Mouse (Mus musculus): ENCODE data around the gene Clcn7. TPM values are rescaled to one million over a fixed set of nuclear protein-coding genes. Genes with fewer than 3 reads are reported as not detected.
"Not testable (repeated sequence)": the region's sequence is repeated elsewhere in the genome, so short reads cannot be mapped to it uniquely, and the experiment has no call there.

Clcn7 gene
- polyA plus RNA-seq, 1 experiment from 2014 or later = 26.5 TPM

DNA sequence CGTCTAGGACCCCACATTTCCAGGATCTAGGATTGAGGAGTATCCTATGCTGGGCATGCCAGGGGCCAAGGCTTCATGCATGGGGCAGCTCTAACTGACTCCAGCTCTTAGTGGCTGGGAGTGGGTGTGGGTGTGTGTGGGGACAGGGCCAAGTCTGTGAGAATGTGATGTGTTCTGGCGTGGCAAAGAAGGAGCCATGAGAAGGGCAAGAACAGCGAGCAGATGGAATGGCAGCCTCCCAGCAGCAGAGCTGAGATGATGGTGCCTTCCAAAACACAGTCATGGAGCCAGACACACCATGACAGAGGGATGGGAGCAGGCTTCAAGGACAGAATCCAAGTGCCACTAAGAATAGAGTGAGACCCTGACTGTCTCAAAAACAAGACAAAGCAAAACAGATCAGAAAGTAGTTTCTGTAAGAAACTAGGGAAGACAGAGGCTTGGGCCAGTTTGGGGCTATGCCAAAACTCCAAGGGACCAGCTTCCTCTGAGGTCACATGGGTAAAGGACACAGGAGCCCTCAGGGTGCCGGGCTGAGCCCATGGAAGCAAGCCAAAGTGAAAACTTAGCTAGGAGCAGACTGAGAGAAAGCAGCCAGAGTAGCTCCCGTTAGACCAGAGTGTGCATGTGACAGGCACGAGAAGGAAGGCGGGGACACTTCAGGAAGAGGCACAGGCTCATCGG lies 21.3 kb upstream of the Clcn7 start:
- Histone ChIP-seq H3K27ac (no peak overlapping the region), H3K27me3 (ENCODE audit: low read depth, poor library complexity, severe bottlenecking) (no peaks in the 10 kb centered on the region), H3K36me3 (peaks cover 75% of the 10 kb centered on the region), H3K9me3 (replicated peaks) (no peaks in the 10 kb centered on the region), H3K4me3 (no peak overlapping the region), H3K4me1 (peaks cover 16% of the 10 kb centered on the region)
- DNase-seq (ENCODE audit: low spot score) = no peak
- 87% methylated on average over 8 of the region's 8 CpGs for whole genome bisulfite sequencing

- no peaks in the 10 kb centered on the region for H3K27me3 ChIP-seq (ENCODE audit: low read depth, poor library complexity, severe bottlenecking)
- H3K36me3 ChIP-seq = peaks cover 69% of the 10 kb centered on the region
Observed at GRCm38 (mm10) chr17:25112423-25112810, 20.8 kb upstream of the Clcn7 start.

DNA sequence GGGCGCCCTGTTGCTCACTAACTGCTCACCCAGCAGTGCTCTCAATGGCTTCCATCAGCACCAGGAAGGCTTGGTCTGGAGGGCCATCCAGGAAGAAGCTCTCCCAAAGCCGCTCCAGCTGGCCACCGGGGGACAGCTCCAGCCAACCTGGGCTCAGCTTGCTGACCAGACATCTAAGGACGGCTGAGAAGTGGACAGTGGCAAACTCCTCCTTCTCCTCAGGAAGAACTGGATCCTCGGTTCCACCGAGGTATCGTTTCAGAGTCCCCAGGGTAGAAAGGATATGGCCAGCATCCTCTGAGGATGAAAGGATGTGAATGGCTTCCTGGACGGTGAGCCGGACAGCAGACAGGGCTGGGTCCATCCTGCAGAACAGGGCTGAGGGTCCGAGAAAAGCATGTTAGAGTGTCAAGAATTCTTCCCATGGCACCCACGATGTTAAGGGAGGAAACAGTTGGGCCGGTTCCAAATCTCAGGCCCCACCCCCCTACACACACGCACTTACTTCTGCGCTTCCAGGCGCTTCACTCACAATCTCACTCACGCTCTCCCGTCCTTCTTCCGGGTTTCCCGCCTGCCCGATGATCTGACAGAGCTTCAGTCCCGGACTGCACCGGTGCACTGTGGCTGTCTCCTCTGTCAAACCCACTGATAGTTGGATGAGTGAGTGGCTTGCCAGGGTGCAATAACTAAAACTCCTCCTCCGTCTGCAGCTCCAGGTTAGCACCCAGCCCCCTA lies 18.1 kb upstream of the Clcn7 start:
- no peaks in the 10 kb centered on the region for H3K27me3 ChIP-seq (ENCODE audit: low read depth, poor library complexity, severe bottlenecking)
- H3K27ac ChIP-seq = peak overlapping the region; percentile 94
- peaks cover 16% of the 10 kb centered on the region for H3K4me1 ChIP-seq
- no peaks in the 10 kb centered on the region for H3K9me3 ChIP-seq (replicated peaks)
- H3K4me3 ChIP-seq = peak overlapping the region; percentile 66
- peaks cover 43% of the 10 kb centered on the region for H3K36me3 ChIP-seq
- 10% methylated on average over 23 of the region's 23 CpGs for WGBS
- peak; percentile 34 for DNase-seq (ENCODE audit: low spot score)

More at GRCm38 (mm10) chr17:25112423-25112810, 20.8 kb upstream of the Clcn7 start:
- Histone ChIP-seq H3K9me3 (replicated peaks) (no peaks in the 10 kb centered on the region), H3K27ac (no peak overlapping the region), H3K4me1 (peaks cover 16% of the 10 kb centered on the region), H3K4me3 (no peak overlapping the region)
- no peak for DNase-seq (ENCODE audit: low spot score)
- WGBS = 89% methylated on average over 3 of the region's 3 CpGs

DNA sequence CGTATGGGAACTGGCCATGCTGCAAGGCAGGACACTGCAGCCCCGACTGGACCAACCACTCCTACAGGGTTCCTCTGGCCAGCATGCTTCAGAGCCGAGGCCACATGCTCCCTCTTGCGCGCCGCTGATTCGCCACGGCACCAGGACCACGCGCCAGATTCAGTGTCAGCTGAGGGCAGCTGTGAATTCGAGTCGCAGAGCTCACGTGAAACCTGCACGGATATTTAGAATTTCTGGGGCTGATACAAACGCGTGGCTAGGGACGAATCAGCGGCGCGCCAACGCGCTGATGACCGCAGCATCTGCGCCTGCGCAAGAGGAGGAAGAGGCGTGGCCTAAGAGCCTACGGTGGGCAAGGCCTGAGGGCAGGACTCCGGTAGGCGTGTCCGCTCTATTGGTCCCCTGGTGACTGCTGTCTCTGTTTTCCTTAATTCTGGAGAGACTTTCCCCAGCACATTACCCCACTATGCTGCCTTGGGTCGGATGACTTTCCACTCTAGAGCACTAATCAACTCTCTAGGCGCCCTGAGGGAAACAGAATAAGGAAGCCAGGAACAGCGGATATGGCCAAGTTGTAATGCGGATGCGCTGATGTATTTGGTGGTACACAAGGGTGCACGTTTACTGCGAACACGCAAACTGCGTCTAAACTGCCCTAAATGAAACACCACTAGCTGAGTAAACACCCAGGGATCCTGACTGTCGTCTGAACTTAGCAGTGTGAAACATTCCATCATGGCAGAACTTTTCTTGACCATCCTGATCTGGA lies 17.3 kb upstream of the Clcn7 start, which contains the start of gene Telo2:
TSS of gene Telo2 (minus strand) at position 304 of the 769 bp plus-strand sequence.
- Histone ChIP-seq H3K27ac (peak within 1 kb of the TSS; percentile 94), H3K9me3 (replicated peaks) (no peaks in the 10 kb centered on the region), H3K27me3 (ENCODE audit: low read depth, poor library complexity, severe bottlenecking) (no peaks in the 10 kb centered on the region), H3K36me3 (peaks cover 35% of the 10 kb centered on the region), H3K4me1 (peaks cover 16% of the 10 kb centered on the region), H3K4me3 (peak within 1 kb of the TSS; percentile 66)
- DNase-seq (ENCODE audit: low spot score) = peak; percentile 91
- 7% methylated on average over 40 of the region's 40 CpGs for whole genome bisulfite sequencing

DNA sequence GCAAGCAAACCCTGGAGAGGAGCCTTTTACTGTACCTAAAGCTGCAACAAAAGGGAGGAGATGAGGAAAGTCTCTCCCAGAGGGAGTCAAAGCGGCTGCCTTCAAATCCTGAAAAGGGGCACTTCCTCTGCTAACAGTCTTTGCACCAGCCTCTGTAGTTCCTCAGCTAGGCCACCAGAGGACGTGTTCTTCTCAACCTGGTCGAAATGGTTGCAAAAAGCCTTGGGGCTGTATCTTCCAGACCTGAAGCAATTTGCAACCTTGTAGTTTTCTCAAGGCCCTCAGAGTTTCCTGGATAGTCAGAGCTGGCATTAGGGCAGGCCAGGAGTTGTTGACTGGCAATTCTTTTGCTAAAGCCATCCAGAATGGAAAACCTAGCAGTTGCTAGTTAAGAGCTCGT lies 15.9 kb upstream of the Clcn7 start:
- peaks cover 21% of the 10 kb centered on the region for H3K36me3 ChIP-seq
- H3K4me3 ChIP-seq = no peak overlapping the region
- H3K4me1 ChIP-seq = peaks cover 16% of the 10 kb centered on the region
- no peak overlapping the region for H3K27ac ChIP-seq
- no peaks in the 10 kb centered on the region for H3K9me3 ChIP-seq (replicated peaks)
- no peaks in the 10 kb centered on the region for H3K27me3 ChIP-seq (ENCODE audit: low read depth, poor library complexity, severe bottlenecking)
- WGBS = 40% methylated on average over 4 of the region's 4 CpGs
- no peak for DNase-seq (ENCODE audit: low spot score)

- 15% methylated on average over 3 of the region's 3 CpGs for WGBS
- no peak within 1 kb of the TSS for H3K4me3 ChIP-seq
- peaks cover 5% of the 10 kb centered on the region; the same call in 1 of the 2 replicates for H3K27me3 ChIP-seq (ENCODE audit: low read depth, poor library complexity, severe bottlenecking)
- H3K9me3 ChIP-seq (replicated peaks) = no peaks in the 10 kb centered on the region
- no peaks in the 10 kb centered on the region for H3K36me3 ChIP-seq
- DNase-seq (ENCODE audit: low spot score) = no peak
- peaks cover 8% of the 10 kb centered on the region; the same call in 1 of the 2 replicates for H3K4me1 ChIP-seq
- peak within 1 kb of the TSS; percentile 17; the same call in 1 of the 2 replicates for H3K27ac ChIP-seq
Observed at GRCm38 (mm10) chr17:25120406-25120805, 12.8 kb upstream of the Clcn7 start, which contains the start of gene Ptx4. Ptx4 (plus strand) TSS chr17:25120760.

DNA sequence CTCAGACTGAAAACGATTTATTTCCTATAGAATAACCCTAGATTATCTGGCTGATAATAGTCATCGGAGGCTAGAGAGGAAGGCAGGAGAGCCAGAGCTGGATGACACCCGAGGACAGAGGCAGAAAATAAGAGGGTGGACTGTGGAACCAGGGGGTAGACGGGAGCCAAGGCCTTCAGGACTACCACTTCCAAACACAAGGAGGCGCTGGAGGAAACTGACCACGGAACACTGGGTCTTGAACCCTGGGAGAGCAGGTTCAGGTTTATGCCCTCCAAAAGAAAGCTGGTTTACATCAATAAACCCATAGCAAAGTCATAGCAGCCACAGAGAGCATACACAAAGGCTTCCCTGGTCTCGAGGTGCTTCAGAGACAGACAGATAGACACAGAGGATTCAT lies 9.2 kb upstream of the Clcn7 start:
- Histone ChIP-seq H3K27me3 (ENCODE audit: low read depth, poor library complexity, severe bottlenecking) (peaks cover 5% of the 10 kb centered on the region; the same call in 1 of the 2 replicates), H3K27ac (no peak overlapping the region), H3K9me3 (replicated peaks) (no peaks in the 10 kb centered on the region), H3K4me3 (no peak overlapping the region), H3K36me3 (no peaks in the 10 kb centered on the region), H3K4me1 (no peaks in the 10 kb centered on the region)
- 32% methylated on average over 7 of the region's 7 CpGs for WGBS
- no peak for DNase-seq (ENCODE audit: low spot score)

DNA sequence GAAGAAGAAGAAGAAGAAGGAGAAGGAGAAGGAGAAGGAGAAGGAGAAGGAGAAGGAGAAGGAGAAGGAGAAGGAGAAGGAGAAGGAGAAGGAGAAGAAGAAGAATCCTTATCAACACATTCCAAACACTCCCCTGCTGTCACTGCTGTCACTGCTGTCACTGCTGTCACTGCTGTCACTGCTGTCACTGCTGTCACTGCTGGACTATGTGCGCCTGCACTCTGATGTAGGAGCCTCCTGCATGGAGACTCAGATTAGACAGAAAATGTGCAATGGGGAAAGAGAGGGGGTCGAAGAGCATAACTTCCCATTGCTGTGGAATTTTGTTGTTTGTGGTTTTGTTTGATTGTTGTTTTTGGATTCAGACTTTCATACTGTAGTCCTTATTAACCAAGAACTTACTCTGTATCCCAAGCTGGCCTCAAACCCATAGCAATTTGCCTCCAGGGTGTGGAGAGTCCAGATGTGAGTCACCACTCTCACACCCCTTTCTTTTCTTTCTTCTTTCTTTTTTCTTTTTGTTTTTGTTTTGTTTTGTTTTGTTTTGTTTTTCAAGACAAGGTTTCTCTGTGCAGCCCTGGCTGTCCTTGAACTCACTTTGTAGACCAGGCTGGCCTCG lies 7.6 kb upstream of the Clcn7 start:
- WGBS = 81% methylated on average over 3 of the region's 3 CpGs
- H3K27ac ChIP-seq, H3K4me1 ChIP-seq: not testable (repeated sequence)

GRCm38 (mm10) chr17:25127079-25127478 lies 6.1 kb upstream of the Clcn7 start:
- Histone ChIP-seq H3K4me1 (no peaks in the 10 kb centered on the region), H3K27ac (no peak overlapping the region), H3K9me3 (replicated peaks) (no peaks in the 10 kb centered on the region), H3K36me3 (no peaks in the 10 kb centered on the region), H3K4me3 (no peak overlapping the region), H3K27me3 (ENCODE audit: low read depth, poor library complexity, severe bottlenecking) (peaks cover 5% of the 10 kb centered on the region; the same call in 1 of the 2 replicates)
- 76% methylated on average over 8 of the region's 8 CpGs for WGBS
- no peak for DNase-seq (ENCODE audit: low spot score)

More for the DNA sequence above, 7.6 kb upstream of the Clcn7 start:
- H3K36me3 ChIP-seq; H3K9me3 ChIP-seq (replicated peaks); DNase-seq (ENCODE audit: low spot score); H3K4me3 ChIP-seq; H3K27me3 ChIP-seq (ENCODE audit: low read depth, poor library complexity, severe bottlenecking): not testable (repeated sequence)

DNA sequence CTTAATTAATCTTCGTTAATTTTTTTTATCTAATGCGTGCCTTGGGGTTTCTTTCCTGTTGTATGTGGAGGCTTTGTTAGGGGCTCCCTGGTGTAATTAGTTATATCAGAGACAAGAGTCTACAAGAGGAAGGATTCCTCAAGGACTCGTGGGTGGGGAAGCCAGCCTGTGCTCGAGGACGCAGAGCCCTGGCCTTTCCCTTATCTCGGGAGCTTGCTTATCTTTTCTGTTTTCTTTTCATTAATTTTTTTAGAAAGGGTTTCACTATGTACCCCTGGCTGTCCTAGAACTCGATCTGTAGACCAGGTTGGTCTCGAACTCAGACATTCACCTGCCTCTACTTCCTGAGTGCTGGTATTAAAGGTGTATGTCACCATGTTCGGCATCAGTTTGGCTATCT lies 5.5 kb upstream of the Clcn7 start:
- H3K4me1 ChIP-seq = no peaks in the 10 kb centered on the region
- peaks cover 3% of the 10 kb centered on the region; the same call in 1 of the 2 replicates for H3K27me3 ChIP-seq (ENCODE audit: low read depth, poor library complexity, severe bottlenecking)
- DNase-seq (ENCODE audit: low spot score) = no peak
- WGBS = 79% methylated on average over 9 of the region's 9 CpGs
- H3K9me3 ChIP-seq (replicated peaks) = no peaks in the 10 kb centered on the region
- H3K27ac ChIP-seq = no peak overlapping the region
- H3K4me3 ChIP-seq = no peak overlapping the region
- no peaks in the 10 kb centered on the region for H3K36me3 ChIP-seq

DNA sequence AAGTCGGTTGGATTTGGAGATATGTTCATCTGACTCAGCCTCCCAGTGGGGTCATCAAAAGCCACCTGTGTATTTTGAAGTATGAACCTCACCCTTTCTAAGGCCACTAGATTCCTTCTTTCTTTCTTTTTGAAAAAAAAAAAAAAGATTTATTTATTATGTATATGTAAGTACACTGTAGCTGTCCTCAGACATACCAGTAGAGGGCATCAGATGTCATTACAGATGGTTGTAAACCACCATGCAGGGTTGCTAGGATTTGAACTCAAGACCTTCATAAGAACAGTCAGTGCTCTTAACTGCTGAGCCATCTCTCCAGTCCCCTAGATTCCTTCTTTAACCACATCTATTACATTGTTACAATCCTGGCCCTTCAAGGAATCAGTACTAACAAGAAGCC lies 3.1 kb upstream of the Clcn7 start:
- WGBS = 88% methylated on average over 1 of the region's 1 CpGs
- Histone ChIP-seq H3K27ac (no peak overlapping the region), H3K9me3 (replicated peaks) (no peaks in the 10 kb centered on the region), H3K4me1 (peaks cover 11% of the 10 kb centered on the region), H3K36me3 (no peaks in the 10 kb centered on the region), H3K4me3 (no peak overlapping the region), H3K27me3 (ENCODE audit: low read depth, poor library complexity, severe bottlenecking) (no peaks in the 10 kb centered on the region)
- no peak for DNase-seq (ENCODE audit: low spot score)

DNA sequence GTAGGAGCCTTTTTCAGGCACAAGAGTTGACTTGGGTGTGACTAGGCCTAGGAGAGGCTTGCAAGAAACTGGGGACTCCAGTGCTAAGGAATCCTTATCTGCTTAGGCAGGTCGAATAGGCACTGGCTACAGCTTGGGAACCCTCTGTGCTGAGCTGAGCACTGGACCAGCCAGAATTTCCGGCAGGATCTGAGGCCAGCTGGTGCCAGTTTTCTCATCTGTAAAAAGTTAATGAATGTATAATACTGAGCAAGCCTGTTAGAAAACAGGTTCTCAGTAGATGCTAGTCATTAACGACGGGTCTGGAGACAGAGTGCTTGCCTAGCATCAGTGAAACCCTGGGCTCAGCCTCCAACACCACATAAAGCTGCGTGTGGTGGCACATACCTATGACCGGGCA lies 2.4 kb downstream of the Clcn7 start:
- Histone ChIP-seq H3K27me3 (ENCODE audit: low read depth, poor library complexity, severe bottlenecking) (no peaks in the 10 kb centered on the region), H3K27ac (no peak overlapping the region), H3K9me3 (replicated peaks) (no peaks in the 10 kb centered on the region), H3K4me3 (no peak overlapping the region), H3K36me3 (peaks cover 14% of the 10 kb centered on the region), H3K4me1 (peaks cover 11% of the 10 kb centered on the region)
- no peak for DNase-seq (ENCODE audit: low spot score)
- WGBS = 88% methylated on average over 6 of the region's 6 CpGs
